Mouse (Mus musculus) bone marrow, adult 2 months (tissue): Measurements from ENCODE around the gene Ndufaf2.

ENCODE experiments used
- CTCF ChIP-seq: fragments of 200-500 bp; IDR thresholded peaks from 2 replicates; pipeline ENCODE4 v1.5.1; 2011; ENCODE audit warnings: low read length, control low read depth; ENCODE audit not compliant: control insufficient read depth, insufficient read depth
- POLR2A ChIP-seq: fragments of 200-500 bp; IDR thresholded peaks from 2 replicates; pipeline ENCODE4 v1.6.1; 2011; ENCODE audit warnings: low read depth, mild to moderate bottlenecking, control low read depth, low read length, borderline replicate concordance; ENCODE audit not compliant: control insufficient read depth

- no peak for TF ChIP-seq CTCF
- TF ChIP-seq POLR2A, result no peak
Observed at GRCm38 (mm10) chr13:108130737-108131136, 27.7 kb downstream of the Ndufaf2 start.
